Mouse (Mus musculus) cerebellum, adult 2 months (tissue): ENCODE results near the gene Pank3.

Experiments
- CTCF ChIP-seq: fragments of 200-500 bp; IDR thresholded peaks from 2 replicates; pipeline ENCODE4 v1.5.1; 2011; ENCODE audit warnings: low read depth, mild to moderate bottlenecking, control low read depth, low read length, moderate library complexity, borderline replicate concordance; ENCODE audit not compliant: insufficient read depth
- POLR2A ChIP-seq: fragments of 200-500 bp; IDR thresholded peaks from 2 replicates; pipeline ENCODE4 v1.6.1; 2011; ENCODE audit warnings: low read length, control low read depth, borderline replicate concordance; ENCODE audit not compliant: insufficient read depth

GRCm38 (mm10) chr11:35827714-35828113 is 58.4 kb downstream of the Pank3 start:
- TF ChIP-seq POLR2A (no peak), CTCF (no peak)
